In the genomic region with DNA sequence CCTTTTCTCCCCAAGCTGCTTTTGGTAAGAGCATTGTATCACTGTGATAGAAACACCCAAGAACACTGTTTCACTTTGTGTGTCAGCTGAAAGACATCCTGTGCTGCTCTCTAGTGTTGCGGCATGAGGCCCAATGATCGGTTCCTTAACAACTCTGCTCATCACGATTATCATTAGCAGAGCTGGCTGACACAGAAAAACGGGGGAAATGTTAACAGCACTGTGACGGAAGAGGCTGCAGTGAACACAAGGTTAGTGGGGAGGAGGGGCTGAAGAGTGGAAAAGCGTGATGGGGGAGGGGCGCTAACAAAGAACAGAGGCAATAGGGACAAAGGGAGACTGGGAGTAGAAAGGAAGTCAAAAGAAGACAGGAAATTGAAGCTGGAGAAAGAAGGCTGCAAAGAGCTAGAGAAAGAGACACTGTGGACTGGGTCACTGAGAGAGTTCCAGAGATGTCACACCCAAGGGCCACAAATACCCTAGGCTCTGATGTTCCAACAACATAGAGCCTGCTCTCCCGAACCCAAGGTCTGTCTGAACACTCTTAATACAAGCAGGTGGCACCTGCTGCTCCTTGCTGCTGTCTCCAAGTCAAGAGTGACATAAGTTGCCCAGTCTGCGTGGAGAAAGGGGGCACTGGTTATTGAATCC, we compare ENCODE assay signal across 8 mouse cellular contexts. TPM values are rescaled to one million over a fixed set of nuclear protein-coding genes. Genes with fewer than 3 reads are reported as not detected.
DNase-seq lines count a peak whose midpoint lies in the region; ATAC-seq lines count a peak whose summit lies in the region.

No protein-coding gene starts in this region.

- intact Hi-C loops in heart, postnatal 25 days (cut with DNase I) = no loop called here

- peak; percentile 78; the same call in 1 of the 2 replicates for ATAC-seq in hindbrain, embryonic 12.5 days (ENCODE audit: low FRiP score)
- peak; percentile 76 for ATAC-seq in midbrain, embryonic 11.5 days (ENCODE audit: low FRiP score)

- H3K4me3 ChIP-seq in heart, embryonic 10.5 days = peak overlapping the region; percentile 41
- no peak overlapping the region for H3K4me3 ChIP-seq in hindbrain, embryonic 12.5 days
- H3K4me3 ChIP-seq in midbrain, embryonic 11.5 days (ENCODE audit: low read depth, low read length) = no peak overlapping the region

- no peak for DNase-seq in heart, embryonic 10.5 days (ENCODE audit: low spot score)
- DNase-seq in heart, postnatal 25 days (ENCODE audit: low spot score) = no peak
- DNase-seq in ZHBTc4 (ENCODE audit: low read depth, low spot score) = peak; percentile 55
- peak; percentile 94 for DNase-seq in midbrain, embryonic 11.5 days (ENCODE audit: low spot score, missing footprints)
- DNase-seq in gastrocnemius, adult 8-10 months (ENCODE audit: low spot score in 2 of 2) = no peak
- DNase-seq in urinary bladder, postnatal 25 days (ENCODE audit: low spot score) = no peak
- DNase-seq in adrenal gland, adult 18-20 months (ENCODE audit: low spot score in 2 of 2) = no peak

- no peaks in the 10 kb centered on the region for H3K9me3 ChIP-seq in heart, embryonic 10.5 days
- no peaks in the 10 kb centered on the region for H3K9me3 ChIP-seq in hindbrain, embryonic 12.5 days (replicated peaks)
- no peaks in the 10 kb centered on the region for H3K9me3 ChIP-seq in midbrain, embryonic 11.5 days (ENCODE audit: control insufficient read depth, low read length)

- no peak overlapping the region for H3K9ac ChIP-seq in hindbrain, embryonic 12.5 days
- H3K9ac ChIP-seq in midbrain, embryonic 11.5 days (ENCODE audit: low read length) = peak overlapping the region; percentile 28; the same call in 1 of the 2 replicates

- peaks cover 29% of the 10 kb centered on the region for H3K4me1 ChIP-seq in heart, embryonic 10.5 days
- peaks cover 9% of the 10 kb centered on the region for H3K4me1 ChIP-seq in hindbrain, embryonic 12.5 days
- H3K4me1 ChIP-seq in midbrain, embryonic 11.5 days (ENCODE audit: control insufficient read depth, insufficient read depth, low read length) = peaks cover 19% of the 10 kb centered on the region

- H3K27ac ChIP-seq in heart, embryonic 10.5 days = peak overlapping the region; percentile 84
- no peak overlapping the region for H3K27ac ChIP-seq in hindbrain, embryonic 12.5 days
- H3K27ac ChIP-seq in midbrain, embryonic 11.5 days (ENCODE audit: low read depth, low read length) = no peak overlapping the region

- H3K27me3 ChIP-seq in heart, embryonic 10.5 days (ENCODE audit: insufficient read depth, poor library complexity, severe bottlenecking) = no peaks in the 10 kb centered on the region
- H3K27me3 ChIP-seq in hindbrain, embryonic 12.5 days = no peaks in the 10 kb centered on the region
- H3K27me3 ChIP-seq in midbrain, embryonic 11.5 days (ENCODE audit: control insufficient read depth, insufficient read depth, low read length) = no peaks in the 10 kb centered on the region

- H3K4me2 ChIP-seq in hindbrain, embryonic 12.5 days (replicated peaks) = peak overlapping the region; percentile 26
- no peak overlapping the region for H3K4me2 ChIP-seq in midbrain, embryonic 11.5 days

- 25% methylated on average over 9 of the region's 9 CpGs for WGBS in heart, embryonic 10.5 days
- 31% methylated on average over 9 of the region's 9 CpGs for WGBS in hindbrain, embryonic 12.5 days
- 30% methylated on average over 9 of the region's 9 CpGs for WGBS in midbrain, embryonic 11.5 days

- no peaks in the 10 kb centered on the region for H3K36me3 ChIP-seq in heart, embryonic 10.5 days
- no peaks in the 10 kb centered on the region for H3K36me3 ChIP-seq in hindbrain, embryonic 12.5 days
- no peaks in the 10 kb centered on the region for H3K36me3 ChIP-seq in midbrain, embryonic 11.5 days (ENCODE audit: control insufficient read depth, insufficient read depth, low read length)

RNA-seq across cellular contexts. Expression of a gene that starts 58.0 kb away (rescaled TPM):
- 9.8 and 13.9 TPM in 2 replicates for polyA plus RNA-seq in heart, embryonic 10.5 days (2016; fragmentation: Nextera tagmentation; extraction: Ambion mirVana)
- 10 to 100 TPM; 56.6 to 61.6 TPM for total RNA-seq in heart, postnatal 25 days (2021)
- polyA plus RNA-seq in hindbrain, embryonic 12.5 days (2016; fragmentation: Nextera tagmentation; extraction: Ambion mirVana) = 2.8 and 3.5 TPM in 2 replicates
- 2.0 TPM in 2 replicates for polyA plus RNA-seq in midbrain, embryonic 11.5 days (2014; fragmentation: Nextera tagmentation; extraction: Ambion mirVana)
- 1 to 10 TPM; 4.0 to 5.1 (median 4.4) TPM for total RNA-seq in gastrocnemius, adult 8-10 months (2022)
- total RNA-seq in adrenal gland, adult 18-20 months (2021) = 100 to 1,000 TPM; 271 to 319 TPM

Comparison
In these comparisons a context has a peak if more than half of its experiments do, and no peak if none do; other contexts are left out.
1. DNase-seq: peak in ZHBTc4 (single experiment) and midbrain, embryonic 11.5 days (single experiment); none in heart, embryonic 10.5 days (single experiment), heart, postnatal 25 days (single experiment), gastrocnemius, adult 8-10 months (0 of 2), urinary bladder, postnatal 25 days (single experiment) and adrenal gland, adult 18-20 months (0 of 2).
2. RNA of a gene that starts 58.0 kb away (total RNA-seq): 271 to 319 TPM in adrenal gland, adult 18-20 months and 56.6 to 61.6 TPM in heart, postnatal 25 days; 4.0 to 5.1 TPM in gastrocnemius, adult 8-10 months; every median in the first group is over 4 times any median in the second.